Mouse (Mus musculus) liver, embryonic 14.5 days (tissue): Measurements from ENCODE around the gene Lrrc75a. TPM values are rescaled to one million over a fixed set of nuclear protein-coding genes. Genes with fewer than 3 reads are reported as not detected.

Experiments used
- ATAC-seq: fragments of 200-750 bp; cut with Nextera tagmentation; 2 replicates; pipeline ENCODE4 v1.8.0; 2017; ENCODE audit warnings: moderate number of reproducible peaks, mild to moderate bottlenecking, moderate library complexity; ENCODE audit not compliant: insufficient read depth
- DNase-seq, 3 experiments: peaks; one replicate each; pipeline ENCODE4 v3.0.0-alpha.2; 2012 to 2013; ENCODE audit warnings: low read depth in 3 of 3, low spot score in 3 of 3
- H3K27ac ChIP-seq: fragments of 300-500 bp; sonication (generic); 2 replicates; pipeline ENCODE4 v1.5.1; 2014; ENCODE audit warnings: moderate library complexity, mild to moderate bottlenecking, control low read depth, inconsistent platforms
- H3K27me3 ChIP-seq: fragments of 300-500 bp; sonication (generic); 2 replicates; pipeline ENCODE4 v1.6.1; 2014; ENCODE audit warnings: mild to moderate bottlenecking, low read length, moderate library complexity; ENCODE audit not compliant: control insufficient read depth, insufficient read depth
- H3K36me3 ChIP-seq: fragments of 300-500 bp; sonication (generic); replicated peaks from 2 replicates; pipeline ENCODE4 v1.6.1; 2014; ENCODE audit warnings: low read depth; ENCODE audit not compliant: control insufficient read depth, insufficient read depth
- H3K4me1 ChIP-seq, 2 experiments: fragments of 200-500 bp in 1 of 2; fragments of 300-500 bp in 1 of 2; sonication (generic) in 1 of 2; replicated peaks; 2 replicates each; pipeline ENCODE4 v1.6.1; 2012 to 2014; ENCODE audit warnings: antibody characterized with exemption in 1 of 2, inconsistent platforms in 1 of 2, low read length in 1 of 2; ENCODE audit not compliant: control insufficient read depth in 2 of 2, insufficient read depth in 2 of 2
- H3K4me2 ChIP-seq: fragments of 300-500 bp; sonication (generic); 2 replicates; pipeline ENCODE4 v1.6.1; 2014; ENCODE audit warnings: low read depth, mild to moderate bottlenecking, control low read depth, moderate library complexity
- H3K4me3 ChIP-seq, 2 experiments: fragments of 200-500 bp in 1 of 2; fragments of 300-500 bp in 1 of 2; sonication (generic) in 1 of 2; 2 replicates each; pipeline ENCODE4 v1.5.1; 2012 to 2014; ENCODE audit warnings: low read depth in 2 of 2, low read length in 2 of 2, mild to moderate bottlenecking in 2 of 2, control low read depth in 1 of 2, inconsistent platforms in 1 of 2, moderate library complexity in 1 of 2; ENCODE audit not compliant: insufficient read depth in 1 of 2
- H3K9ac ChIP-seq: fragments of 300-500 bp; sonication (generic); replicated peaks from 2 replicates; pipeline ENCODE4 v1.6.1; 2014; ENCODE audit warnings: mild to moderate bottlenecking, control low read depth, moderate library complexity
- H3K9me3 ChIP-seq: fragments of 300-500 bp; sonication (generic); 2 replicates; pipeline ENCODE4 v1.6.1; 2016; ENCODE audit warnings: low read length, mixed read lengths; ENCODE audit not compliant: control insufficient read depth
- CTCF ChIP-seq: IDR thresholded peaks from 2 replicates; pipeline ENCODE4 v1.5.1; 2016; ENCODE audit warnings: antibody characterized with exemption, low read depth, control low read depth
- EP300 ChIP-seq: IDR thresholded peaks from 2 replicates; pipeline ENCODE4 v1.6.1; 2016; ENCODE audit warnings: antibody characterized with exemption, low read depth
- WGBS: fragments of 180-500 bp; shearing (Covaris S2); extraction: QIAGEN DNeasy Blood & Tissue Kit; methylation state at CpG from one replicate; pipeline ENCODE4 v1.1.7; 2014; ENCODE audit not compliant: insufficient replicate concordance; 5-methylcytosine and 5-hydroxymethylcytosine counted together
- polyA plus RNA-seq, 2 experiments: library from polyadenylated mRNA; depleted of rRNA in 1 of 2; stranded (reverse) in 1 of 2; unstranded in 1 of 2; fragments of >200 nt; fragmentation: Nextera tagmentation in 1 of 2; extraction: Ambion mirVana in 1 of 2; gene quantifications; 2 replicates each; pipeline versions ENCODE4 v1.2.1 to v1.2.3; 2012 to 2014

Lrrc75a gene
- polyA plus RNA-seq, 2 experiments: 0.99 to 1.1 TPM

- H3K27ac ChIP-seq: no peak overlapping the region
- H3K4me1 ChIP-seq: no peaks in the 10 kb centered on the region; a peak in 1 of 4 replicates
- no peak for DNase-seq
- no peak for ATAC-seq
- H3K27me3 ChIP-seq: no peaks in the 10 kb centered on the region; the same call in 1 of the 2 replicates
- WGBS: 33% methylated on average over 43 of the region's 43 CpGs
- no peak for TF ChIP-seq CTCF
- H3K36me3 ChIP-seq: no peaks in the 10 kb centered on the region; the same call in 1 of the 2 replicates
- H3K4me3 ChIP-seq: peak overlapping the region; percentile 49 to 57
- peak overlapping the region; percentile 72 for H3K4me2 ChIP-seq
- no peaks in the 10 kb centered on the region for H3K9me3 ChIP-seq
- peak overlapping the region; percentile 40; the same call in 1 of the 2 replicates for H3K9ac ChIP-seq
Measured at GRCm38 (mm10) chr11:62560463-62561016, 87.8 kb downstream of the Lrrc75a start.

- Histone ChIP-seq H3K4me1 (peaks cover 3 to 5% of the 10 kb centered on the region in 2 experiments; a peak in 3 of 4 replicates), H3K4me2 (no peak overlapping the region), H3K9me3 (no peaks in the 10 kb centered on the region), H3K36me3 (peaks cover 14% of the 10 kb centered on the region), H3K27ac (no peak overlapping the region), H3K27me3 (no peaks in the 10 kb centered on the region; the same call in 1 of the 2 replicates), H3K4me3 (no peak overlapping the region), H3K9ac (no peak overlapping the region)
- ATAC-seq: no peak
- WGBS: 40% methylated on average over 6 of the region's 6 CpGs
- DNase-seq: no peak
- TF ChIP-seq CTCF: no peak
- TF ChIP-seq EP300: no peak
Measured at GRCm38 (mm10) chr11:62558961-62559646, 89.2 kb downstream of the Lrrc75a start.

GRCm38 (mm10) chr11:62558152-62558551, 90.2 kb downstream of the Lrrc75a start:
- Histone ChIP-seq H3K27ac (no peak overlapping the region), H3K27me3 (no peaks in the 10 kb centered on the region; the same call in 1 of the 2 replicates), H3K4me3 (no peak overlapping the region), H3K9me3 (no peaks in the 10 kb centered on the region), H3K4me1 (peaks cover 8 to 10% of the 10 kb centered on the region in 2 experiments; a peak in 3 of 4 replicates), H3K4me2 (no peak overlapping the region), H3K36me3 (peaks cover 24% of the 10 kb centered on the region), H3K9ac (no peak overlapping the region)
- ATAC-seq: no peak
- DNase-seq: no peak
- WGBS: 72% methylated on average over 2 of the region's 2 CpGs
- TF ChIP-seq EP300: no peak
- TF ChIP-seq CTCF: no peak

- 57% methylated on average over 5 of the region's 5 CpGs for WGBS
- H3K4me1 ChIP-seq: peaks cover 8 to 10% of the 10 kb centered on the region in 2 experiments; a peak in 3 of 4 replicates
Measured at GRCm38 (mm10) chr11:62557205-62557604, 91.1 kb downstream of the Lrrc75a start.

GRCm38 (mm10) chr11:62555896-62556412, 92.4 kb downstream of the Lrrc75a start:
- Histone ChIP-seq H3K27ac (no peak overlapping the region), H3K4me2 (no peak overlapping the region), H3K9me3 (no peaks in the 10 kb centered on the region), H3K36me3 (peaks cover 26% of the 10 kb centered on the region), H3K4me3 (no peak overlapping the region), H3K4me1 (peaks cover 8 to 10% of the 10 kb centered on the region in 2 experiments; a peak in 3 of 4 replicates), H3K27me3 (no peaks in the 10 kb centered on the region; the same call in 1 of the 2 replicates), H3K9ac (no peak overlapping the region)
- TF ChIP-seq CTCF (no peak), EP300 (no peak)
- no peak for DNase-seq
- no peak for ATAC-seq

More at GRCm38 (mm10) chr11:62557205-62557604, 91.1 kb downstream of the Lrrc75a start:
- no peak for ATAC-seq
- no peak for DNase-seq
- H3K36me3 ChIP-seq: peaks cover 26% of the 10 kb centered on the region
- H3K9me3 ChIP-seq: no peaks in the 10 kb centered on the region
- H3K27me3 ChIP-seq: no peaks in the 10 kb centered on the region; the same call in 1 of the 2 replicates
- no peak overlapping the region for H3K4me3 ChIP-seq
- no peak overlapping the region for H3K4me2 ChIP-seq
- H3K9ac ChIP-seq: no peak overlapping the region
- TF ChIP-seq EP300 (no peak), CTCF (no peak)
- H3K27ac ChIP-seq: no peak overlapping the region
